Mouse (Mus musculus) retina, embryonic 14.5 days (tissue): ENCODE results near the gene Abcd3.
"Not testable (repeated sequence)": the region's sequence is repeated elsewhere in the genome, so short reads cannot be mapped to it uniquely, and the experiment has no call there.

Experiments
- DNase-seq: peaks from one replicate; pipeline ENCODE4 v3.0.0-alpha.2; 2015; ENCODE audit warnings: low spot score

Abcd3 gene

GRCm38 (mm10) chr3:121818736-121819396 is 3.8 kb upstream of the Abcd3 start:
- no peak for DNase-seq

GRCm38 (mm10) chr3:121815549-121816235 is 590 bp upstream of the Abcd3 start:
- DNase-seq = peak; percentile 17

- no peak for DNase-seq
These were observed 663 bp downstream of the Abcd3 start for GRCm38 (mm10) chr3:121814413-121814864.

GRCm38 (mm10) chr3:121813834-121814233 is 1.3 kb downstream of the Abcd3 start:
- DNase-seq = no peak

- DNase-seq = no peak
These were observed 6.9 kb downstream of the Abcd3 start for GRCm38 (mm10) chr3:121808246-121808645.

- DNase-seq = no peak
These were observed 20.9 kb downstream of the Abcd3 start for GRCm38 (mm10) chr3:121794214-121794613.

GRCm38 (mm10) chr3:121792246-121792645 is 22.9 kb downstream of the Abcd3 start:
- DNase-seq = no peak

- DNase-seq = no peak
These were observed 24.7 kb downstream of the Abcd3 start for GRCm38 (mm10) chr3:121790442-121790841.

GRCm38 (mm10) chr3:121789790-121790189 is 25.3 kb downstream of the Abcd3 start:
- DNase-seq = no peak

GRCm38 (mm10) chr3:121783020-121783419 is 32.1 kb downstream of the Abcd3 start:
- DNase-seq = no peak

- peak; percentile 61 for DNase-seq
These were observed 37.2 kb downstream of the Abcd3 start for GRCm38 (mm10) chr3:121777943-121778342.

GRCm38 (mm10) chr3:121773336-121773735 is 41.8 kb downstream of the Abcd3 start:
- DNase-seq = not testable (repeated sequence)

GRCm38 (mm10) chr3:121768770-121769169 is 46.3 kb downstream of the Abcd3 start:
- peak; percentile 28 for DNase-seq

GRCm38 (mm10) chr3:121766818-121767217 is 48.3 kb downstream of the Abcd3 start:
- no peak for DNase-seq

- no peak for DNase-seq
These were observed 49.1 kb downstream of the Abcd3 start for GRCm38 (mm10) chr3:121766048-121766447.

- DNase-seq = peak; percentile 71
These were observed 52.8 kb downstream of the Abcd3 start for GRCm38 (mm10) chr3:121762056-121762852.

GRCm38 (mm10) chr3:121758373-121758772 is 56.7 kb downstream of the Abcd3 start:
- DNase-seq = no peak

GRCm38 (mm10) chr3:121755152-121755551 is 60.0 kb downstream of the Abcd3 start:
- no peak for DNase-seq

GRCm38 (mm10) chr3:121754319-121755090 is 60.6 kb downstream of the Abcd3 start:
- not testable (repeated sequence) for DNase-seq

- DNase-seq = not testable (repeated sequence)
These were observed 73.8 kb downstream of the Abcd3 start for GRCm38 (mm10) chr3:121741186-121741848.

GRCm38 (mm10) chr3:121739489-121740213 is 75.5 kb downstream of the Abcd3 start:
- DNase-seq = no peak
